Mouse (Mus musculus) hindbrain, embryonic 10.5 days (tissue): ENCODE data around the gene Gm3636. TPM values are rescaled to one million over a fixed set of nuclear protein-coding genes. Genes with fewer than 3 reads are reported as not detected.
"Not testable (repeated sequence)": the region's sequence is repeated elsewhere in the genome, so short reads cannot be mapped to it uniquely, and the experiment has no call there.

ENCODE experiments used
- DNase-seq: peaks from one replicate; pipeline ENCODE4 v3.0.0-alpha.2; 2017; ENCODE audit warnings: low spot score
- H3K27ac ChIP-seq: fragments of 300-500 bp; sonication (generic); 2 replicates; pipeline ENCODE4 v1.5.1; 2016; ENCODE audit warnings: mild to moderate bottlenecking, moderate library complexity
- H3K27me3 ChIP-seq: fragments of 300-500 bp; sonication (generic); 2 replicates; pipeline ENCODE4 v1.6.1; 2016; ENCODE audit warnings: mild to moderate bottlenecking; ENCODE audit not compliant: poor library complexity, insufficient read depth, severe bottlenecking
- H3K36me3 ChIP-seq: fragments of 300-500 bp; sonication (generic); 2 replicates; pipeline ENCODE4 v1.6.1; 2016; ENCODE audit warnings: mild to moderate bottlenecking, moderate library complexity
- H3K4me1 ChIP-seq: fragments of 300-500 bp; sonication (generic); replicated peaks from 2 replicates; pipeline ENCODE4 v1.6.1; 2016; ENCODE audit warnings: mild to moderate bottlenecking
- H3K4me3 ChIP-seq: fragments of 300-500 bp; sonication (generic); 2 replicates; pipeline ENCODE4 v1.5.1; 2016; ENCODE audit warnings: mild to moderate bottlenecking, moderate library complexity
- H3K9me3 ChIP-seq: fragments of 300-500 bp; sonication (generic); 2 replicates; pipeline ENCODE4 v1.6.1; 2016; ENCODE audit warnings: mild to moderate bottlenecking, moderate library complexity
- WGBS: fragments of 180-500 bp; shearing (Covaris S2); methylation state at CpG from one replicate; pipeline ENCODE4 v1.1.7; 2016; 5-methylcytosine and 5-hydroxymethylcytosine counted together
- polyA plus RNA-seq: library from polyadenylated mRNA; unstranded; fragments of >200 nt; fragmentation: Nextera tagmentation; extraction: Ambion mirVana; gene quantifications from 2 replicates; pipeline ENCODE4 v1.2.1, GENCODE M21; 2016

Gm3636 gene
- 5.5 and 6.1 TPM in 2 replicates for polyA plus RNA-seq

DNA sequence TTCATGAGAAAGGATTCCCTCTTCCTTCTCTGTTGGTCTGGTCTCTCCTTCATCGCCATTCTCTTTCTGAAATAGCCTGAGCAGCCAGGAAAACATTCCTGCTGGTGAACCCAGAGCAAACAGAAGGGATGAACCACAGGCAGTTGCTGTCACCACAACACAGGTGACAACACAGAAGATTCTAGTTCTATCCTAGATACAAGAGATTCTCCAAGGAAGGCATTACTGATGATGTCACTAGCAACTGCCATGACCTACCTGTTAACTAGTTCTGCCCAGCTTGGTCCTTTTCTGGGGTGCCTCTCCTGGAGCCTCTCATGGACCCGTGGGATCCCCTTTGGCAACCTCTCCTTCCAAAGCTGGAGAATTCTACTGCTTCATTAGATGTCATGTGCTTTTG, at the start of gene Gm3636:
Gm3636 (minus strand) TSS at position 101 of the 400 bp plus-strand sequence.
- H3K27ac ChIP-seq, H3K4me1 ChIP-seq, DNase-seq, H3K36me3 ChIP-seq, H3K27me3 ChIP-seq, H3K4me3 ChIP-seq, H3K9me3 ChIP-seq: not testable (repeated sequence)
- WGBS, result no CpG with 5 or more reads among the region's 2 CpGs

DNA sequence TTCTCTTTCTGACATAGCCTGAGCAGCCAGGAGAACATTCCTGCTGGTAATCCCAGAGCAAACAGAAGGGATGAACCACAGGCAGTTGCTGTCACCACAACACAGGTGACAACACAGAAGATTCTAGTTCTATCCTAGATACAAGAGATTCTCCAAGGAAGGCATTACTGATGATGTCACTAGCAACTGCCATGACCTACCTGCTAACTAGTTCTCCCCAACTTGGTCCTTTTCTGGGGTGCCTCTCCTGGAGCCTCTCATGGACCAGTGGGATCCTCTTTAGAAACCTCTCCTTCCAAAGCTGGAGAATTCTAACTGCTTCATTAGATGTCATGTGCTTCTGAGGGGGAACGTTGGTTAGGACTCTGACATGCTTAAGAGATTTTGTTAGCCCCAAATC, 32.2 kb upstream of the Gm3636 start, which contains the start of gene Gm8362:
Gm8362 (minus strand) TSS at position 101 of the 400 bp plus-strand sequence.
- not testable (repeated sequence) for H3K9me3 ChIP-seq, H3K4me1 ChIP-seq, DNase-seq, H3K27me3 ChIP-seq, H3K27ac ChIP-seq, H3K4me3 ChIP-seq, H3K36me3 ChIP-seq
- 78% methylated on average over 1 of the region's 1 CpGs for WGBS

- 4% methylated on average over 9 of the region's 13 CpGs for WGBS
- peak overlapping the region; percentile 82; the same call in 1 of the 2 replicates for H3K27ac ChIP-seq
- DNase-seq, result not testable (repeated sequence)
Measured at GRCm38 (mm10) chr14:6757231-6757536, 15.1 kb upstream of the Gm3636 start.

DNA sequence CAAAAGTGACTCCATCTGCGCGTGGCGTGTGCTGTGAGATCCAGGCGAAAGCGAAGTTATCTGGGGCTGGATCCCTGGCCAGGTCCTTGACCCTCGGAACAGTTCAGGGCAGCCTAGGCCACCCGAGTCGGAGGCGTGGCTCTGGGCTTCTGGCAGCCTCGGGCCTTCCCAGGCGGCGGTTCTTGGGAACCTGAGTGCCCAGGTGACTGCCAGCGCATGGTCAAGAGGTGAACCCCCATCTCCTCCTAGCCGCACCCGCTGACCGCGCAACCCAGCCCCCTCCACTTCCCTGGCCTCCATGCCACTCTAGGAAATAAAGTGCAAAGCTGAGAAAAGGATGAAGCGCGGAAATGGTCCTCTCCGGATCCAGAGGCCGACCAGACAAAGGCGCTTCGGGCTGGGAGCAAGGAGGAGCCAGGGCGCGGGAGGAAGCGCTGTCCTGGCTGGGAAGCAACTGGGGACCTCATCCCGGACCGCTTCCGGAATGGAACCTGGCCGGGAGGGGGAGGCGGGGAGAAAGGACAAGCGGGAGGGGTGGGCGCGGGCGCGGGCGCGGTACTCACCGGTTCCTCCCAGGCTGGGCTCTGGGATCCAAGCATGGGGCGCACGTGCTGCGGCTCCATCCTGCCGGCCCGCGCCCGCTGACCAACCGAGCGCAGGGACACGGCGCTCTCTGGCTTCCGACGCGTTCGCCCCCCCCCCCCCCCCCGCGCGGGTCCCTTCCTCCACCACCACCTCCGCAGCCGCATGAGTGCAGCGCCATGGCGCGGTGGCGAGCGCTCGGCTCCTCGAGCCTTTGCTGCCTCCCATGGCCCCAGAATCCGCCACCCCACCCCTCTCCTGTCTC, 14.5 kb upstream of the Gm3636 start:
- peak; percentile 11 for DNase-seq
- H3K27ac ChIP-seq, result peak overlapping the region; percentile 82
- H3K27me3 ChIP-seq, H3K4me1 ChIP-seq, H3K36me3 ChIP-seq, H3K9me3 ChIP-seq: not testable (repeated sequence)
- peak overlapping the region; percentile 53 for H3K4me3 ChIP-seq
- under 1% methylated on average over 41 of the region's 67 CpGs for WGBS

More at GRCm38 (mm10) chr14:6757231-6757536, 15.1 kb upstream of the Gm3636 start:
- H3K4me3 ChIP-seq, result peak overlapping the region; percentile 53
- not testable (repeated sequence) for H3K9me3 ChIP-seq, H3K4me1 ChIP-seq, H3K27me3 ChIP-seq, H3K36me3 ChIP-seq

DNA sequence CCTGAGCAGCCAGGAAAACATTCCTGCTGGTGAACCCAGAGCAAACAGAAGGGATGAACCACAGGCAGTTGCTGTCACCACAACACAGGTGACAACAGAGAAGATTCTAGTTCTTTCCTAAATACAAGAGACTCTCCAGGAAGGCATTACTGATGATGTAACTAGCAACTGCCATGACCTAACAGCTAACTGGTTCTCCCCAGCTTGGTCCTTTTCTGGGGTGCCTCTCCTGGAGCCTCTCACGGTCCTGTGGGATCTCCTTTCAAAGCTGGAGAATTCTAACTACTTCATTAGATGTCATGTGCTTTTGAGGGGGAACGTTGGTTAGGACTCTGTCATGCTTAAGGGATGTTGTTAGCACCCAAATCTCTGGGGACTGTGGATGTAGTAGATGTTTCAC, 22.0 kb downstream of the Gm3636 start, which contains the start of gene Gm8050:
Gm8050 (minus strand) TSS at position 101 of the 400 bp plus-strand sequence.
- H3K4me3 ChIP-seq, DNase-seq, H3K36me3 ChIP-seq, H3K27me3 ChIP-seq, H3K27ac ChIP-seq, H3K4me1 ChIP-seq, H3K9me3 ChIP-seq: not testable (repeated sequence)
- whole genome bisulfite sequencing, result 54% methylated on average over 1 of the region's 2 CpGs

Other genes starting within 250 kb of the Gm3636 start
- gene Gm8356, start 205.0 kb downstream of the Gm3636 start, polyA plus RNA-seq, result not detected in 2 replicates
- 0.34 TPM in 1 of 2 replicates, not detected in the other for gene Gm3629, start 151.7 kb downstream of the Gm3636 start, polyA plus RNA-seq
- not detected in 2 replicates for gene Gm3460, start 119.9 kb downstream of the Gm3636 start, polyA plus RNA-seq
- gene Gm10251, start 58.2 kb downstream of the Gm3636 start, polyA plus RNA-seq, result not detected in 2 replicates
- gene Gm8050, start 22.1 kb downstream of the Gm3636 start, polyA plus RNA-seq, result not detected in 2 replicates
- not detected in 2 replicates for gene Gm8362, start 32.1 kb upstream of the Gm3636 start, polyA plus RNA-seq
- not detected in 2 replicates for gene Gm3642, start 98.0 kb upstream of the Gm3636 start, polyA plus RNA-seq
- 1.1 and 1.2 TPM in 2 replicates for gene Gm3667, start 147.6 kb upstream of the Gm3636 start, polyA plus RNA-seq
- not detected in 2 replicates for gene Gm6356, start 231.5 kb upstream of the Gm3636 start, polyA plus RNA-seq